Mouse (Mus musculus) hindbrain, embryonic 12.5 days (tissue): ENCODE measurements around the gene Zfp697. TPM values are rescaled to one million over a fixed set of nuclear protein-coding genes. Genes with fewer than 3 reads are reported as not detected.
"Not testable (repeated sequence)": the region's sequence is repeated elsewhere in the genome, so short reads cannot be mapped to it uniquely, and the experiment has no call there.

ENCODE experiments used
- ATAC-seq: fragments of 200-750 bp; cut with Nextera tagmentation; 2 replicates; pipeline ENCODE4 v1.8.0; 2017; ENCODE audit warnings: moderate TSS enrichment; ENCODE audit not compliant: low FRiP score
- H3K27ac ChIP-seq: fragments of 300-500 bp; sonication (generic); 2 replicates; pipeline ENCODE4 v1.5.1; 2016; ENCODE audit warnings: mild to moderate bottlenecking
- H3K27me3 ChIP-seq: fragments of 300-500 bp; sonication (generic); 2 replicates; pipeline ENCODE4 v1.6.1; 2016; ENCODE audit warnings: mild to moderate bottlenecking
- H3K36me3 ChIP-seq: fragments of 300-500 bp; sonication (generic); 2 replicates; pipeline ENCODE4 v1.6.1; 2016; ENCODE audit warnings: mild to moderate bottlenecking
- H3K4me1 ChIP-seq: fragments of 300-500 bp; sonication (generic); 2 replicates; pipeline ENCODE4 v1.6.1; 2016
- H3K4me2 ChIP-seq: fragments of 300-500 bp; sonication (generic); replicated peaks from 2 replicates; pipeline ENCODE4 v1.6.1; 2016; ENCODE audit warnings: mild to moderate bottlenecking
- H3K4me3 ChIP-seq: fragments of 300-500 bp; sonication (generic); 2 replicates; pipeline ENCODE4 v1.5.1; 2016; ENCODE audit warnings: mild to moderate bottlenecking
- H3K9ac ChIP-seq: fragments of 300-500 bp; sonication (generic); 2 replicates; pipeline ENCODE4 v1.6.1; 2016; ENCODE audit warnings: mild to moderate bottlenecking, moderate library complexity
- H3K9me3 ChIP-seq: fragments of 300-500 bp; sonication (generic); replicated peaks from 2 replicates; pipeline ENCODE4 v1.6.1; 2016; ENCODE audit warnings: mild to moderate bottlenecking
- WGBS: fragments of 180-500 bp; shearing (Covaris S2); methylation state at CpG from one replicate; pipeline ENCODE4 v1.1.7; 2016; 5-methylcytosine and 5-hydroxymethylcytosine counted together
- polyA plus RNA-seq: library from polyadenylated mRNA; unstranded; fragments of >200 nt; fragmentation: Nextera tagmentation; extraction: Ambion mirVana; gene quantifications from 2 replicates; pipeline ENCODE4 v1.2.1, GENCODE M21; 2016

Gene Zfp697
- 9.7 and 12.0 TPM in 2 replicates for polyA plus RNA-seq

DNA sequence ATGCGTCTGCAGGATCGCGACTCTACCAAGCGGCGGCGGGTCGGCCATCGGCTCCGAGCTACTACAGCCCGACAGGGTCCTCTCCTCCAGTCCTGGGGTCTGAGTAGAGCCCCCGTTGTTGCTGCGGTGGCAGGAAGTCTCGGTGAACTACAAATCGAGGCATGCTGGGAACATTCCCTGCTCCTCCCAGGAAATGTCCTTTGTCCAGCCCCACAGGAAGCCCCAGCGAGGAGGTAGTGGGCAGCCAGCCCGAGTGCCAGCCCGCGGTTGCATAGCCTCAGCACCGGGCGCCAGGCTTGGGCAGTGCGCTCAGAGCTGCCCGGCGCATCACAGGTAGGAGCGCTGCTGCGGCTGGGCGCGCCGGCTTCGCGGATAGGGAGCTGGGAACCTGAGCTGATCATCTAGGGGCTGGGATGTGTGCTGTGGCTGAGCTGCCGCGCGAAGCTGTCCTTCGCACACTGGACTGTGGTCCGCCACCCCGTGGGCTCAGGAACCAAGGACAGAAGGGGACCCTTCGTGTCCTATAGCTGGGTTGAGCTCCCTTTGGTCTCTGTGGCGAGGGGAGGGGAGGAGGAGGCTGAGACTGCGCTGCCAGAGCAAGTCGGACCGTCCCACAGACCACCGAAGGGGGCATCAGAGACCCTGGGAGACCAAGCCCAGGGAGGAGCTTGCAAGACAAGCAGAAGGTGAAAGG lies at the start of gene Zfp697:
Gene Zfp697 (plus strand): TSS at position 216 of the 694 bp plus-strand sequence.
- ATAC-seq: peak; percentile 94
- H3K4me2 ChIP-seq: peak within 1 kb of the TSS; percentile 85
- WGBS: under 1% methylated on average over 42 of the region's 42 CpGs
- H3K9ac ChIP-seq: peak within 1 kb of the TSS; percentile 88
- H3K27ac ChIP-seq: peak within 1 kb of the TSS; percentile 94
- no peaks in the 10 kb centered on the region for H3K27me3 ChIP-seq
- peak within 1 kb of the TSS; percentile 92 for H3K4me3 ChIP-seq
- no peaks in the 10 kb centered on the region for H3K9me3 ChIP-seq
- H3K36me3 ChIP-seq: no peaks in the 10 kb centered on the region
- peaks cover 27% of the 10 kb centered on the region for H3K4me1 ChIP-seq

DNA sequence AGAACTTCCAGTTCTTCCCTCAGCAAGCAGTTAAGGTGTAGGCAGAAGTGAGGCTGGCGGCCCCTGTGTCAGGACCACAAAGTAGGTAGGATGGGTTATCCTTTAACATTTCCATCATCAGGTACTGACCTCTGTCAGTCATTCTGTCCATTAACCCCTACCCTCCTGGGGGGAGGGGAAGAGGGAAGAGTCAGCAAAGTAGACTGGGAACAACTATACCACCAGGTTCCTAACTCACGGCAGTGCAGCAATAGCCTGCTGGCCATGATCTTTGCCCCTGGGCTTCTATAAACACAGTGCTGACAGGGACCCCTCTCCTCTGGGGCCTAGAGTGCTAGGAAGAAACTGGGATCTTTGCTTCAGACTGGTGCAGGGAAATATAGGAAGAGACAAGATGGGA lies 48.3 kb upstream of the Zfp697 start:
- Histone ChIP-seq H3K9ac (no peak overlapping the region), H3K4me3 (no peak overlapping the region), H3K4me2 (no peak overlapping the region), H3K4me1 (peaks cover 36% of the 10 kb centered on the region), H3K27me3 (no peaks in the 10 kb centered on the region; the same call in 1 of the 2 replicates), H3K36me3 (peaks cover 34% of the 10 kb centered on the region), H3K27ac (no peak overlapping the region), H3K9me3 (no peaks in the 10 kb centered on the region)
- 85% methylated on average over 2 of the region's 2 CpGs for WGBS
- no peak for ATAC-seq

DNA sequence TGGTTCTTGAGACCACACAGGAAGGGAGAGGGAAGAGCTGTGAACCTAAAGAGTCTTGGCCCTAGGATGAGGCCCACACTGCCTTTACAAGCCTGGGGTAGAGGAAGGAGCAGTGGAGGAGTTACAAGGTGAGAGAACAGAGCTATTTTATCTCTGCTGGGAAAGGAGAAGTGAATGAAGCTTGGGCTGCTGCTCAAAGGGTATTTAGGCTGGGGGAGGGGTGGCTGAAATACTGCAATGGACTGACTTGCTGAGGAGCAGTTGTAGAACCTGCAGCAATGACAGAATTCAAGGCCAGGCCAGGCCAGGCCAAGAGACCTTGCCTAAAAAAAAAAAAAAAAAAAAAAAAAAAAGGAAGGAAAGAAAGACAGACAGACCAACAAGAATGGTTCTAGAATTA lies 46.9 kb upstream of the Zfp697 start:
- H3K4me3 ChIP-seq: no peak overlapping the region
- no peak for ATAC-seq
- H3K27ac ChIP-seq: no peak overlapping the region
- H3K9ac ChIP-seq: no peak overlapping the region
- no peaks in the 10 kb centered on the region; the same call in 1 of the 2 replicates for H3K27me3 ChIP-seq
- peaks cover 37% of the 10 kb centered on the region for H3K4me1 ChIP-seq
- H3K4me2 ChIP-seq: peak overlapping the region; percentile 25; the same call in 1 of the 2 replicates
- no peaks in the 10 kb centered on the region for H3K9me3 ChIP-seq
- H3K36me3 ChIP-seq: peaks cover 24% of the 10 kb centered on the region

DNA sequence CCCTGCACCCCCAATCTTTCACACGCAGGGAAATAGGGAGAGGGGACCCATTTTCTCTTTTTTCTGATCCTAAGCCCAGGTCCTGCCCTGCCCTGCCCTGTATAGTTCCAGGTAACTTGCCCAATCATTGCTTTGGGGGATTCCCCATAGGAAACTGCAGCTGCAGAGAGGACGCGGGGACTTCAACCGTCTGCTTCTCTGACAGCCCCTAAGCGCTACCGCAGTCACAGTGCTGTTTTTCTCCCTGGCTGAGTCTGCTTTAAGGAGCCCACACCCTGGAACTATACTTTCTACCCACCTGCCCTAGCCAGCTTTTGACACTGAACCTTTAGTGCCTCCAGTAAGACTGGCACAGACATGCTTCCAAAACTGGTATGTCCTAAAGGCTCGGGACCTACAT lies 46.4 kb upstream of the Zfp697 start:
- H3K4me2 ChIP-seq: peak overlapping the region; percentile 25; the same call in 1 of the 2 replicates
- H3K27ac ChIP-seq: no peak overlapping the region
- WGBS: 82% methylated on average over 7 of the region's 7 CpGs
- ATAC-seq: no peak
- no peak overlapping the region for H3K9ac ChIP-seq
- H3K4me1 ChIP-seq: peaks cover 37% of the 10 kb centered on the region
- no peak overlapping the region for H3K4me3 ChIP-seq
- no peaks in the 10 kb centered on the region; the same call in 1 of the 2 replicates for H3K27me3 ChIP-seq
- H3K9me3 ChIP-seq: no peaks in the 10 kb centered on the region
- H3K36me3 ChIP-seq: peaks cover 24% of the 10 kb centered on the region

DNA sequence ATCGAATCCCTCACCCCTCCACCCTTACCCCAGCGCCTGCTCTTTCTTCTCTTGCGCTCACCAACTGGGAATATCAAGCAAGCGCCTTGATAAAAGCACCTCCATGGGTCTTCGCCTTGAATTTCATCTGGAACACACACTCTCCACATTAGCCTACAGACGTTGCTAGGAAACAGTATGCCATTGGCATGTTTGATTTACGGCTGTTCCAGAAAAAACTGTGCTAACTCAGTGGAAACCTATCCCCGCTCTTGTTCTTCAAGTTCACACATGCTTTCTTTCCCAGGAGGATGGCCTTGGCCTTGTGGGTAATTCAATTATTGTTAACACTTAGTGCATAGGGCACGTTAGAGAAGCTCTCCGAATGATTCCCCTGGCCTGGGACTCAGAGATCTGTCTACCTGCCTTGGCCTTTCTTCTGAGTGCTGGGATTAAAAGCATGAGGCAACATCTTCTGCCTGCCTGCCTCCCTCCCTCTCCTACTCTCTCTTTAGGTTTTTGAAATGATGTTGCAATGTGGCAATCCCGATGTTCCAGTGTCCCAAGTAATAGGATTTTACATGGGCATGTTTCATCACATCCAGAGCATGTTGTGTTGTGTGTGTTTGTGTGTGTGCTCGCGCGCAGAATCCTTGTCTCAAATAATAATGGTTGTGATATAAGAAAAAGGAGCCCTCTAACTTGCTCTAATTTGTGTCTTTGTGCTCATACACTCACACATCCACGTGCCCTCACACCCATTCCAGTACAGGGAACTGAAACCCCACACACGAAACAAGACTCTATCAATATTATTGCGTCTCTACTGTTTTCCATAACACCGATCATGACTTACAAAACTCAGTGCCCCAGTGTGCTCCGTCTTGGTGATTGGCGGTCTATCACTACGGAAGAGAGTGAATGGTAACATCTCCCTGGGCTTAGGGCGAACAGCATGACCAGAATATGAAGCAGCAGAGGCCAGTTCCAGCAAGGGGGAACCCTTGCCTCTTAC lies 45.3 kb upstream of the Zfp697 start:
- Histone ChIP-seq H3K27me3 (no peaks in the 10 kb centered on the region; the same call in 1 of the 2 replicates), H3K4me2 (peak overlapping the region; percentile 99), H3K9ac (no peak overlapping the region), H3K9me3 (no peaks in the 10 kb centered on the region), H3K4me1 (peaks cover 37% of the 10 kb centered on the region), H3K4me3 (0 out of 2 replicates have a peak overlapping the region, but pooled peaks have one; percentile 69), H3K36me3 (peaks cover 15% of the 10 kb centered on the region; the same call in 1 of the 2 replicates), H3K27ac (no peak overlapping the region)
- 64% methylated on average over 22 of the region's 22 CpGs for WGBS
- ATAC-seq: no peak

DNA sequence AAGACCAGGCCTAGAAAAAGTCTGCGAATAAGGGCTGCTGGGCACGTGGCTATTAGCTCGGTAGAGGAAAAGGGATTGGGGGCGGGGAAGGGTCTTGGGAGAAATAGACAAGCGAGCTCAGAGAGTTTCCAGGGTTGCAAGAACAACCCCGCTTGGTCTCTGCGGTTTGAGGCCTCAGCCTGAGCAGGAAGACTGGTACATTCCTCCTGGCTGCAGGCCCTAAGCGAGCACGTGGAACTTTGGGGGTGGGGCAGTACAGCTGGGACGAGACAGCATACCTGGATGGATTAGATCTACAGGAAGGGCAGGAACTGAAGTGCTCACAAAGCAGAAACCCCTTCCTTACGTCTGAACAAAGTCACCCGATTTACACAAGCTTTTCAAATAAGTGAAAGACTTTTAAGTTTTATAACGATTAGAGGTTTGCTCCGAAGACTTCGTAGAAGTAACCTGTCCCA lies 43.6 kb upstream of the Zfp697 start:
- Histone ChIP-seq H3K27me3 (no peaks in the 10 kb centered on the region; the same call in 1 of the 2 replicates), H3K9me3 (no peaks in the 10 kb centered on the region), H3K9ac (peak overlapping the region; percentile 80), H3K27ac (peak overlapping the region; percentile 75; the same call in 1 of the 2 replicates), H3K36me3 (peaks cover 5% of the 10 kb centered on the region; the same call in 1 of the 2 replicates), H3K4me3 (peak overlapping the region; percentile 69), H3K4me1 (peaks cover 37% of the 10 kb centered on the region), H3K4me2 (peak overlapping the region; percentile 99)
- 4% methylated on average over 15 of the region's 15 CpGs for WGBS
- 0 out of 2 replicates have a peak, but pooled peaks have one; percentile 30 for ATAC-seq

DNA sequence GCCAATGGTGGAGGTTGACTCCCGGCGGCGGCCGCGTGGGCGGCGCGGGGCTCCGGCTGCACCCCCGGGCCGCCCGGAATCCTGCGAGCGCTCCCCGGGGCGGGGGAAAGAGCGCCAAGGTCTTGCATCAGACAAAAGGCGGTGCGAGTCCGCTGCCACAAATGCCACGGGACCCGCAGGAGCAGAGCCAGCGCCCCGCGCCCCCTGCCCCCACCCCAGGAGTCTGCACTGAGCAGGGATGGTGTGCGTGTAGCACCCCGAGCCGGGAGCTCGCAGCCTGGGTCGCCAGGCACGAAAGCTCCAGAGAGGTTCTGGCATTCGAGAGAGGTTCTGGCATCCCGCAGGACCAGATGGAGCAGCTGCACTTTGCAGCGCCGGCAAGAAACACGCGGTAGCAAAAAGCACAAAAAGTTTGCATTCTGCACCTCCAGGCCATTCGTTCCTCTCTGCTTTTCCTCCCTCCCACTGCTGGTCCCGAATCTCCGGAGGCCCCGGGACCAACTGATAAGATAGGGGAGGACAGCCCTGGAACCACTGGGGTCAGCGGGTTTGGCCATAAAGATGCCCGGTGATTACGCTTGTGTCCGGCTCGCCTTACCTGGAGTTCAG lies 43.1 kb upstream of the Zfp697 start:
- no peaks in the 10 kb centered on the region; the same call in 1 of the 2 replicates for H3K27me3 ChIP-seq
- peak overlapping the region; percentile 75 for H3K27ac ChIP-seq
- H3K9me3 ChIP-seq: no peaks in the 10 kb centered on the region
- no peaks in the 10 kb centered on the region for H3K36me3 ChIP-seq
- H3K4me3 ChIP-seq: peak overlapping the region; percentile 69
- H3K4me1 ChIP-seq: peaks cover 37% of the 10 kb centered on the region
- WGBS: under 1% methylated on average over 44 of the region's 46 CpGs
- peak; percentile 59 for ATAC-seq
- peak overlapping the region; percentile 99 for H3K4me2 ChIP-seq
- peak overlapping the region; percentile 80 for H3K9ac ChIP-seq

DNA sequence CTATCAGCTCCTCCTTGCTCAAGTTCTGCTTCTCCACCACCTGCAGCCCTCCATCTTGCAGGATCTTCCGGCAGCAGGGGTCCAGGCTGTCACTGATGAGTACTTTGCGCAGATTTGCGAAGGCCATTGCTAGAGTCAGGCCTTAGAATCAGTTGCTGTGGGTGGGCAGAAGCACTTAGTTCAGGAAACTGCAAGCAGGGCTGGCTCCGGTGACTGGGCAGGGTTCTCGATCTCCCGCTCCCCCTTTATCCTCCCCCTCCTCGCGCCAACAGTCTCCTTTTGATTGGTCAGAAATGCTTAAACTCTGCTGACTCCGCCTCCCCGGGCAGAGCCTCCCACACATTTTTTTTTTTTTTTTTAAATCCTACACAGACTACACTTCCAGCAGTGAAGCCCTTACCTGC lies 42.6 kb upstream of the Zfp697 start, which contains the start of gene Phgdh:
Gene Phgdh (minus strand): TSS at position 285 of the 404 bp plus-strand sequence.
- H3K36me3 ChIP-seq, H3K9me3 ChIP-seq, H3K27me3 ChIP-seq: not testable (repeated sequence)
- Histone ChIP-seq H3K27ac (peak within 1 kb of the TSS; percentile 75), H3K9ac (peak within 1 kb of the TSS; percentile 80), H3K4me2 (peak within 1 kb of the TSS; percentile 99), H3K4me3 (peak within 1 kb of the TSS; percentile 69), H3K4me1 (peaks cover 37% of the 10 kb centered on the region)
- peak; percentile 81 for ATAC-seq
- 0% methylated on average over 10 of the region's 10 CpGs for WGBS

DNA sequence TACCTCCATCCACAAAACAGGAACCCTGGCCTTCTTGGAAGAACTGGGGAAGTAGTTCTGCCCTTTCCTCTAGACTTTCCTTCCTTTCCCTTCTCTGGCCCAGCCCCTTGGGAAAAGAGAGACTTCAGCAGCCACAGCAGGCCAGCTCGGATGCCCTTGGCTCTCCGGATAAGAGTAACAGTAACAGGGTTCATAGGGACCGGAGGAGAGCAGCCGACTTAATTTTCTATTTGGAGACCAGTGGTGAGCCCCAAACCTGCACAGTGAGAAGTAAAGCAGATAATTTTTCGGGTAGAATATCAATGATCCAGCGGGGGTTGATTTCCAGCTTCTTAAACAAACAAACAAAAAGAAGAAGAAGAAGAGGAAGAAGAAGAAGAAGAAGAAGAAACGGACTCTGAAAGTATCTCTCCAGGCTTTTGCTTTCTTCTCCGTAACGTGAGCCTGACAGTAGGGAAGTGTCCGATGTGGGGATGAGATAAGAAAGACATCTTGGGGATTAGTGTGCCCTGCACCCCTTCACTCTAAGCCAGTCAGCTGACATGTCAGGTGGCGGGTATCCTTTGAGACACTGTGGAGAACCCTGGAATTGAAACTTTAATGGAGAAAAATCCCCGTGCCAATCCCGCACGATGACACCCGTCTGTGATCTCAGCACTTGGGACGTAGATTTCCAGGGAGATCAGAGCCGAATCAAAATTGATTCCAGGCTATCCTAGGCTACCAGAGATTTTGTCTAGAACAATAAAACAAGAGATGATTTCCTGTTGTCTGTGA lies 41.3 kb upstream of the Zfp697 start:
- Histone ChIP-seq H3K27ac (no peak overlapping the region), H3K4me3 (no peak overlapping the region), H3K27me3 (no peaks in the 10 kb centered on the region), H3K36me3 (no peaks in the 10 kb centered on the region), H3K4me1 (peaks cover 28% of the 10 kb centered on the region), H3K4me2 (no peak overlapping the region), H3K9ac (no peak overlapping the region), H3K9me3 (no peaks in the 10 kb centered on the region)
- 86% methylated on average over 17 of the region's 17 CpGs for WGBS
- ATAC-seq: no peak

DNA sequence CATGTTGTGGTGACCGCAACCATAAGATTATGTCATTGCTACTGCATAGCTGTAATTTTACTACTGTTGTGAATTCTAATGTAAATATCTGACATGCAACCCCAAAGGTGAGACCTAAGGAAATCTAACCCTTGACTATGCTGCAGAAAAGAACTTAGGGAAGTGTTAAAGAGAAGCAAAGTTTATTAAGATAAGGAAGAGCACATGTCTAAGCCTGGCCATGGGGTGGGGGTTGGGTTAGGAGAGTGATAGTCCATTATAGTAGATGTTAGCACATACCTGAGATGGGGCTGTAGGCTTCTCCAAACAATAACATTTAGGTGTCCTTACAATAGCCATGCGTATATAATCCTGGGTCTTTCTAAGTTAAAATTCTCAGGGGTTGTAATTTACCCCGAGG lies 39.0 kb upstream of the Zfp697 start:
- Histone ChIP-seq H3K4me3 (no peak overlapping the region), H3K27me3 (no peaks in the 10 kb centered on the region), H3K4me1 (peaks cover 8% of the 10 kb centered on the region), H3K36me3 (no peaks in the 10 kb centered on the region), H3K9ac (no peak overlapping the region), H3K9me3 (no peaks in the 10 kb centered on the region), H3K27ac (no peak overlapping the region), H3K4me2 (no peak overlapping the region)
- 91% methylated on average over 3 of the region's 3 CpGs for WGBS
- no peak for ATAC-seq

DNA sequence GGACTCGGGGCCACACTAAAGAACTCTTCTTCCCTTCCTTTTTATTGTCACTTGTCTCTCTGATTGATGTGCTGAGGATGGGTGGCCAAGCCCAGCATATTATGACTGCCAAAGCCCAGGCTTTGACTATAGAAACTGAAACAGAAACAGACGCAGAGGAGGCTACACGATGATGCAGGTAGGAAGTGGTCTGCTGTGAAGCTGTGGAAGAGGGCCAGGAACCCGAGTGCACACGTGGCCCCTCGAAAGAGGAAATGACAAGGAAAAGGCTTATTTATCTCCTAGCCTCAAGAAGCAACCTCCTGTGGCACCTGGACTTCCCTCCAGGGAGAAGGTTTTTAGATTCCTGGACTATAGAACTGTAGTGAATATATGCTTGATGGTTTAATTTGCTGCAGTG lies 34.2 kb upstream of the Zfp697 start:
- 78% methylated on average over 6 of the region's 6 CpGs for WGBS
- no peaks in the 10 kb centered on the region for H3K36me3 ChIP-seq
- H3K4me1 ChIP-seq: no peaks in the 10 kb centered on the region
- H3K27ac ChIP-seq: no peak overlapping the region
- no peak overlapping the region for H3K9ac ChIP-seq
- no peaks in the 10 kb centered on the region for H3K27me3 ChIP-seq
- no peak for ATAC-seq
- H3K4me3 ChIP-seq: no peak overlapping the region
- H3K9me3 ChIP-seq: no peaks in the 10 kb centered on the region
- no peak overlapping the region for H3K4me2 ChIP-seq
